Comparison of ENCODE assay signal across 10 mouse cellular contexts in the genomic region with DNA sequence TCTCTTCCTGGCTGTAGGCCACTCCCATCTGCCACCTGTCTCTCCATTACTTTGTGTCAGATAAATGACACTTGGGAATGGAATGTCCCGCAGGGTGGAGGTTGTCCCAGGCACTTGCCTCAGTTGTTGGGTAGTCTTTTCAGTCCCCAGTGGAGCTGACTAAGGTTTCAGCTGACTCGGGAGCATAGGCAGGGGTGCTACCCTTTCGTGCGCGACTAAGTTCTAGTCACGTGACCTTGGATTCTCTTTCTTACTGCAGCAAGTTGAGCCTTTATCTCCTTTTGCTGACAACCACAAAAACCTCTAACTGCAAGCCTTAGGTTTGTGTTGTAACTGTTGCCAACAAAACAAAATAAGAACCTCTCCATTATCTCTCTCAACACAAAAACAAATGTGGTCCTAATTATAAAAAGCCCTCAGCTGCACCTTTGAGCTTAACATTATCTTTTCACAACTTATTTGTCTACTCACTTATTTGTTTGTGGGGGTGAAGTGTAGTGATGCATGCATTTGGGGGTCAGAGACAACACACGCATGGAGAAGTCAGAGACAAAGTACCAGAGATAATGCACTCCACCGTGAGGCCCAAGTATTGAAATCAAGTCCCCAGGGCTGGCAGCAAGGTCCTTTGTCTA. TPM values are rescaled to one million over a fixed set of nuclear protein-coding genes. Genes with fewer than 3 reads are reported as not detected.
DNase-seq lines count a peak whose midpoint lies in the region; ATAC-seq and TF ChIP-seq lines count a peak whose summit lies in the region.
"Had no signal": no experiment of that assay in that cellular context is flagged by ENCODE, and none has a peak within 500 bp of the region (broad histone marks: within the 10 kb centered on the region; RNA-seq: fewer than 3 reads in every experiment).

No protein-coding gene starts in this region.

- H3K27me3 ChIP-seq in hindbrain, embryonic 13.5 days: no peaks in the 10 kb centered on the region
- no peaks in the 10 kb centered on the region for H3K27me3 ChIP-seq in hindbrain, embryonic 14.5 days (ENCODE audit: control insufficient read depth, insufficient read depth, low read length)
- no peaks in the 10 kb centered on the region for H3K27me3 ChIP-seq in CH12.LX (replicated peaks)
- H3K27me3 ChIP-seq: forebrain, embryonic 13.5 days had no signal

- H3K9me3 ChIP-seq in hindbrain, embryonic 13.5 days: no peaks in the 10 kb centered on the region
- no peaks in the 10 kb centered on the region for H3K9me3 ChIP-seq in hindbrain, embryonic 14.5 days (ENCODE audit: control insufficient read depth, low read length)
- no peaks in the 10 kb centered on the region for H3K9me3 ChIP-seq in CH12.LX (replicated peaks; ENCODE audit: low read length)
- H3K9me3 ChIP-seq: forebrain, embryonic 13.5 days had no signal

- in situ Hi-C loops in CH12.LX (cut with MboI; ENCODE audit: low pct_ligation_motif_present, low pct_unique_long_range_greater_than_20kb, low sequenced_read_pairs): no loop called here

- TF ChIP-seq CTCF in CH12.LX (conservative IDR thresholded peaks at IDR 0.05 in 1 of 2, IDR thresholded peaks at IDR 0.05 in 1 of 2; ENCODE audit: low read depth in 2 of 2, low read length in 2 of 2): no peak

- H3K4me1 ChIP-seq in hindbrain, embryonic 13.5 days (replicated peaks): no peaks in the 10 kb centered on the region
- no peaks in the 10 kb centered on the region for H3K4me1 ChIP-seq in hindbrain, embryonic 14.5 days (replicated peaks; ENCODE audit: control insufficient read depth, insufficient read depth, low read length)
- peaks cover 3 to 11% of the 10 kb centered on the region in 2 experiments; a peak in 2 of 4 replicates for H3K4me1 ChIP-seq in CH12.LX (ENCODE audit: control insufficient read depth in 1 of 2, insufficient read depth in 2 of 2)
- H3K4me1 ChIP-seq: forebrain, embryonic 13.5 days had no signal

- TF ChIP-seq RAD21 in CH12.LX (IDR thresholded peaks at IDR 0.05; ENCODE audit: low read depth, low read length): no peak

- no peak for TF ChIP-seq POLR2A in CH12.LX (IDR thresholded peaks at IDR 0.05; ENCODE audit: low read depth, low read length)

- no peak for TF ChIP-seq EP300 in CH12.LX (IDR thresholded peaks at IDR 0.05; ENCODE audit: low read length)

- no peaks in the 10 kb centered on the region for H3K36me3 ChIP-seq in hindbrain, embryonic 13.5 days
- no peaks in the 10 kb centered on the region for H3K36me3 ChIP-seq in hindbrain, embryonic 14.5 days (replicated peaks; ENCODE audit: control insufficient read depth, insufficient read depth)
- H3K36me3 ChIP-seq in CH12.LX (replicated peaks in 1 of 2; ENCODE audit: control insufficient read depth in 1 of 2, insufficient read depth in 1 of 2, low read length in 1 of 2): no peaks in the 10 kb centered on the region

- H3K79me2 ChIP-seq in CH12.LX (replicated peaks; ENCODE audit: control insufficient read depth, extremely low read depth, insufficient read depth, poor library complexity, severe bottlenecking): no peaks in the 10 kb centered on the region

- dilution Hi-C loops in CH12.LX (cut with MboI; ENCODE audit: extremely low pct_ligation_motif_present, extremely low pct_unique_long_range_greater_than_20kb, low sequenced_read_pairs): no loop called here

- WGBS in hindbrain, embryonic 13.5 days: 64% methylated on average over 8 of the region's 8 CpGs
- 70% methylated on average over 8 of the region's 8 CpGs for WGBS in hindbrain, embryonic 14.5 days

- no peak for DNase-seq in hindbrain, embryonic 14.5 days (ENCODE audit: low spot score)
- no peak for DNase-seq in CH12.LX (ENCODE audit: extremely low read depth)
- no peak for DNase-seq in cerebellum, postnatal 14 days
- DNase-seq in heart, postnatal 4 days: no peak
- no peak for DNase-seq in kidney, postnatal 36 days

- H3K4me2 ChIP-seq in hindbrain, embryonic 13.5 days: no peak overlapping the region
- H3K4me2 ChIP-seq in hindbrain, embryonic 14.5 days (replicated peaks): no peak overlapping the region
- H3K4me2 ChIP-seq in CH12.LX (ENCODE audit: insufficient read depth, low read depth, poor library complexity, severe bottlenecking): no peak overlapping the region
- H3K4me2 ChIP-seq: forebrain, embryonic 13.5 days had no signal

- H3K27ac ChIP-seq in hindbrain, embryonic 13.5 days: no peak overlapping the region
- no peak overlapping the region for H3K27ac ChIP-seq in hindbrain, embryonic 14.5 days
- no peak overlapping the region for H3K27ac ChIP-seq in CH12.LX (ENCODE audit: insufficient read depth, low read depth)
- H3K27ac ChIP-seq: forebrain, embryonic 13.5 days; macrophage had no signal

- H3K4me3 ChIP-seq in hindbrain, embryonic 13.5 days: no peak overlapping the region
- H3K4me3 ChIP-seq in hindbrain, embryonic 14.5 days (replicated peaks; ENCODE audit: low read length): no peak overlapping the region
- no peak overlapping the region for H3K4me3 ChIP-seq in CH12.LX (replicated peaks in 1 of 3; ENCODE audit: low read depth in 2 of 3, low read length in 2 of 3, poor library complexity in 1 of 3)
- H3K4me3 ChIP-seq: forebrain, embryonic 13.5 days had no signal

- H3K9ac ChIP-seq in hindbrain, embryonic 13.5 days: no peak overlapping the region
- H3K9ac ChIP-seq in hindbrain, embryonic 14.5 days: no peak overlapping the region
- H3K9ac ChIP-seq in CH12.LX (ENCODE audit: insufficient read depth, low read depth): no peak overlapping the region
- H3K9ac ChIP-seq: forebrain, embryonic 13.5 days had no signal

- ATAC-seq in hindbrain, embryonic 13.5 days (ENCODE audit: low FRiP score): 0 out of 2 replicates have a peak, but pooled peaks have one; percentile 3
- no peak for ATAC-seq in hindbrain, embryonic 14.5 days (ENCODE audit: low FRiP score)
- peak; percentile 83 for ATAC-seq in common myeloid progenitor, adult 5-6 weeks (replicated peaks; ENCODE audit: low read depth, poor library complexity, severe bottlenecking)
- ATAC-seq in megakaryocyte-erythroid progenitor cell, adult 5-6 weeks (replicated peaks; ENCODE audit: low FRiP score, low TSS enrichment, poor library complexity, severe bottlenecking): peak; percentile 90

TF ChIP-seq in CH12.LX, 34 proteins besides CTCF, POLR2A, EP300 and RAD21:
- TF ChIP-seq BHLHE40 (IDR thresholded peaks at IDR 0.05; ENCODE audit: low read depth, low read length) (peak; percentile 34; the same call in 1 of the 2 replicates), USF2 (conservative IDR thresholded peaks at IDR 0.05; ENCODE audit: low read depth, low read length) (peak; percentile 36), USF1 (IDR thresholded peaks at IDR 0.05; ENCODE audit: low read depth, low read length) (peak; percentile 46; the same call in 1 of the 2 replicates), HCFC1 (IDR thresholded peaks at IDR 0.05; ENCODE audit: low read depth, low read length) (no peak), IRF4 (IDR thresholded peaks at IDR 0.05; ENCODE audit: low read depth, low read length) (no peak)

RNA-seq across cellular contexts. Expression of a gene that starts 14.7 kb away (rescaled TPM):
- 25.6 and 26.0 TPM in 2 replicates for polyA plus RNA-seq in hindbrain, embryonic 13.5 days (2015; fragmentation: Nextera tagmentation; extraction: Ambion mirVana)
- polyA plus RNA-seq in hindbrain, embryonic 14.5 days (2014; fragmentation: Nextera tagmentation; extraction: Ambion mirVana): 27.3 and 29.4 TPM in 2 replicates
- 14.3 and 16.1 TPM in 2 replicates for total RNA-seq in CH12.LX (2012; rRNA removed)
- total RNA-seq in CH12.LX (2014; rRNA removed): 16.9 and 17.4 TPM in 2 replicates
- polyA plus RNA-seq in CH12.LX (2012; ENCODE audit: insufficient read length, low read depth): 13.8 and 14.2 TPM in 2 replicates
- total RNA-seq in common myeloid progenitor, adult 5-6 weeks (2017): 21.9 and 23.2 TPM in 2 replicates
- 24.1 and 28.9 TPM in 2 replicates for total RNA-seq in megakaryocyte-erythroid progenitor cell, adult 5-6 weeks (2014; fragmentation: Nextera tagmentation)
- total RNA-seq in megakaryocyte-erythroid progenitor cell, adult 5-6 weeks (2017): 26.1 and 31.2 TPM in 2 replicates
- total RNA-seq in heart, postnatal 4 days (2021): 10 to 100 TPM; 14.1 to 15.5 TPM

RNA-seq across cellular contexts. Expression of a gene that starts 16.7 kb away (rescaled TPM):
- 5.0 and 6.3 TPM in 2 replicates for polyA plus RNA-seq in hindbrain, embryonic 13.5 days (2015; fragmentation: Nextera tagmentation; extraction: Ambion mirVana)
- polyA plus RNA-seq in hindbrain, embryonic 14.5 days (2014; fragmentation: Nextera tagmentation; extraction: Ambion mirVana): 5.1 and 5.4 TPM in 2 replicates
- total RNA-seq in CH12.LX (2012; rRNA removed) (5.2 and 5.9 TPM in 2 replicates), CH12.LX (2014; rRNA removed) (2.7 and 3.1 TPM in 2 replicates)
- polyA plus RNA-seq in CH12.LX (2012; ENCODE audit: insufficient read length, low read depth): 3.9 and 4.8 TPM in 2 replicates
- 22.4 and 30.7 TPM in 2 replicates for total RNA-seq in common myeloid progenitor, adult 5-6 weeks (2017)
- total RNA-seq in megakaryocyte-erythroid progenitor cell, adult 5-6 weeks (2014; fragmentation: Nextera tagmentation): 9.5 and 13.3 TPM in 2 replicates
- total RNA-seq in megakaryocyte-erythroid progenitor cell, adult 5-6 weeks (2017): 18.2 and 27.8 TPM in 2 replicates
- total RNA-seq in heart, postnatal 4 days (2021): 10 to 100 TPM; 50.3 to 51.3 TPM
